Mouse (Mus musculus): Measurements from ENCODE around the gene Rpl4. TPM values are rescaled to one million over a fixed set of nuclear protein-coding genes. Genes with fewer than 3 reads are reported as not detected.

Gene Rpl4
- total and polyA plus RNA-seq, 3 experiments, result 1,956 to 4,069 (median 1,996) TPM

Other genes with a start within 250 kb of the Rpl4 start
- gene Smad6, start 151.3 kb upstream of the Rpl4 start, total RNA-seq (2012; rRNA removed), result not detected in 2 replicates
- gene Smad6, start 151.3 kb upstream of the Rpl4 start, total RNA-seq (2014; rRNA removed), result not detected in 2 replicates
- 0.35 TPM in 1 of 2 replicates, not detected in the other for gene Smad6, start 151.3 kb upstream of the Rpl4 start, polyA plus RNA-seq (2012; ENCODE audit: insufficient read length, low read depth)
- 0.38 and 0.55 TPM in 2 replicates for gene Lctl, start 56.2 kb upstream of the Rpl4 start, total RNA-seq (2012; rRNA removed)
- not detected in 2 replicates for gene Lctl, start 56.2 kb upstream of the Rpl4 start, total RNA-seq (2014; rRNA removed)
- gene Lctl, start 56.2 kb upstream of the Rpl4 start, polyA plus RNA-seq (2012; ENCODE audit: insufficient read length, low read depth), result 0.21 TPM in 1 of 2 replicates, not detected in the other
- 49.3 and 59.6 TPM in 2 replicates for gene Zwilch, start 271 bp upstream of the Rpl4 start, total RNA-seq (2012; rRNA removed)
- 74.1 and 92.0 TPM in 2 replicates for gene Zwilch, start 271 bp upstream of the Rpl4 start, total RNA-seq (2014; rRNA removed)
- 72.8 and 82.9 TPM in 2 replicates for gene Zwilch, start 271 bp upstream of the Rpl4 start, polyA plus RNA-seq (2012; ENCODE audit: insufficient read length, low read depth)
- 16.7 and 21.3 TPM in 2 replicates for gene Snapc5, start 5.9 kb downstream of the Rpl4 start, total RNA-seq (2012; rRNA removed)
- gene Snapc5, start 5.9 kb downstream of the Rpl4 start, total RNA-seq (2014; rRNA removed), result 34.3 and 38.2 TPM in 2 replicates
- gene Snapc5, start 5.9 kb downstream of the Rpl4 start, polyA plus RNA-seq (2012; ENCODE audit: insufficient read length, low read depth), result 24.9 and 33.3 TPM in 2 replicates
- gene Uchl4, start 61.8 kb downstream of the Rpl4 start, total RNA-seq (2012; rRNA removed), result 0.55 and 0.59 TPM in 2 replicates
- 8.2 and 11.0 TPM in 2 replicates for gene Uchl4, start 61.8 kb downstream of the Rpl4 start, total RNA-seq (2014; rRNA removed)
- gene Uchl4, start 61.8 kb downstream of the Rpl4 start, polyA plus RNA-seq (2012; ENCODE audit: insufficient read length, low read depth), result 16.8 and 21.0 TPM in 2 replicates
- gene Map2k1, start 80.3 kb downstream of the Rpl4 start, total RNA-seq (2012; rRNA removed), result 53.0 and 74.0 TPM in 2 replicates
- gene Map2k1, start 80.3 kb downstream of the Rpl4 start, total RNA-seq (2014; rRNA removed), result 118 and 122 TPM in 2 replicates
- gene Map2k1, start 80.3 kb downstream of the Rpl4 start, polyA plus RNA-seq (2012; ENCODE audit: insufficient read length, low read depth), result 54.9 and 56.3 TPM in 2 replicates
- gene Tipin, start 108.2 kb downstream of the Rpl4 start, total RNA-seq (2012; rRNA removed), result 179 and 248 TPM in 2 replicates
- gene Tipin, start 108.2 kb downstream of the Rpl4 start, total RNA-seq (2014; rRNA removed), result 443 and 624 TPM in 2 replicates
- gene Tipin, start 108.2 kb downstream of the Rpl4 start, polyA plus RNA-seq (2012; ENCODE audit: insufficient read length, low read depth), result 204 and 235 TPM in 2 replicates
- 8.8 and 9.0 TPM in 2 replicates for gene Dis3l, start 167.9 kb downstream of the Rpl4 start, total RNA-seq (2012; rRNA removed)
- 6.6 and 6.8 TPM in 2 replicates for gene Dis3l, start 167.9 kb downstream of the Rpl4 start, total RNA-seq (2014; rRNA removed)
- gene Dis3l, start 167.9 kb downstream of the Rpl4 start, polyA plus RNA-seq (2012; ENCODE audit: insufficient read length, low read depth), result 9.5 and 9.6 TPM in 2 replicates
- gene Megf11, start 212.3 kb downstream of the Rpl4 start, total RNA-seq (2012; rRNA removed), result 0.04 TPM in 2 replicates
- not detected in 2 replicates for gene Megf11, start 212.3 kb downstream of the Rpl4 start, total RNA-seq (2014; rRNA removed)
- gene Megf11, start 212.3 kb downstream of the Rpl4 start, polyA plus RNA-seq (2012; ENCODE audit: insufficient read length, low read depth), result 0.19 and 0.59 TPM in 2 replicates